Mouse (Mus musculus): ENCODE data around the gene A530016L24Rik. TPM values are rescaled to one million over a fixed set of nuclear protein-coding genes. Genes with fewer than 3 reads are reported as not detected.

The A530016L24Rik gene
- total RNA-seq, 1 experiment: not detected

- no peak for TF ChIP-seq HCFC1 (IDR thresholded peaks at IDR 0.05; ENCODE audit: borderline replicate concordance, insufficient read depth, low read length)
- TF ChIP-seq MAFK (IDR thresholded peaks at IDR 0.05; ENCODE audit: insufficient read depth, low read depth, low read length): no peak
- TF ChIP-seq ZC3H11A (IDR thresholded peaks at IDR 0.05; ENCODE audit: borderline replicate concordance, low read depth, low read length): no peak
- TF ChIP-seq ZNF384 (IDR thresholded peaks at IDR 0.05; ENCODE audit: low read depth, low read length): no peak
- TF ChIP-seq CHD2 (IDR thresholded peaks at IDR 0.05; ENCODE audit: low read depth, low read length): no peak
- Histone ChIP-seq H3K4me1 (ENCODE audit: control insufficient read depth in 2 of 2, insufficient read depth in 2 of 2, low read length in 2 of 2, poor library complexity in 1 of 2) (peaks cover 0 to 13% of the 10 kb centered on the region in 2 experiments; a peak in 2 of 4 replicates), H3K27ac (ENCODE audit: insufficient read depth, low read depth, low read length, poor library complexity, severe bottlenecking) (no peak overlapping the region), H3K9ac (ENCODE audit: insufficient read depth, low read depth, low read length, poor library complexity, severe bottlenecking) (no peak overlapping the region), H3K4me3 (ENCODE audit: insufficient read depth in 1 of 2, low read depth in 1 of 2, low read length in 2 of 2, poor library complexity in 1 of 2, severe bottlenecking in 1 of 2) (no peak overlapping the region), H3K9me3 (ENCODE audit: control insufficient read depth, insufficient read depth, low read depth, low read length) (no peaks in the 10 kb centered on the region), H3K36me3 (ENCODE audit: control insufficient read depth, insufficient read depth, low read length, poor library complexity, severe bottlenecking) (no peaks in the 10 kb centered on the region)
- no peak for DNase-seq (ENCODE audit: low read depth, low spot score)
- in situ Hi-C loops (cut with MboI; ENCODE audit: low sequenced_read_pairs in 2 of 2, unreplicated experiment in 2 of 2): loop anchor here (10.0 to 25.0 kb wide), 2 partner anchors 404 to 412 kb away; partner anchors contain the start of gene Kif26a (in 2 of the 2)
These were observed 60.0 kb downstream of the A530016L24Rik start for GRCm38 (mm10) chr12:112549287-112549686.

Other genes starting within 250 kb of the A530016L24Rik start
- 3.1 and 3.5 TPM in 2 replicates for gene Tmem179, start 27.3 kb downstream of the A530016L24Rik start, total RNA-seq (2012; rRNA removed)
- gene Inf2, start 99.3 kb downstream of the A530016L24Rik start, total RNA-seq (2012; rRNA removed): 17.8 and 21.0 TPM in 2 replicates
- gene Adssl1, start 130.6 kb downstream of the A530016L24Rik start, total RNA-seq (2012; rRNA removed): 2.0 and 2.4 TPM in 2 replicates
- gene Siva1, start 155.2 kb downstream of the A530016L24Rik start, total RNA-seq (2012; rRNA removed): 301 and 355 TPM in 2 replicates
- gene Akt1, start 185.4 kb downstream of the A530016L24Rik start, total RNA-seq (2012; rRNA removed): 44.1 and 58.9 TPM in 2 replicates
- gene Zbtb42, start 189.4 kb downstream of the A530016L24Rik start, total RNA-seq (2012; rRNA removed): 1.3 and 1.8 TPM in 2 replicates
- gene Cep170b, start 231.0 kb downstream of the A530016L24Rik start, total RNA-seq (2012; rRNA removed): 46.1 and 47.7 TPM in 2 replicates